Mouse (Mus musculus) cerebellum, adult (tissue): ENCODE results near the gene Rbx1.
"Not testable (repeated sequence)": the region's sequence is repeated elsewhere in the genome, so short reads cannot be mapped to it uniquely, and the experiment has no call there.

Source experiments
- ATAC-seq: cut with Nextera tagmentation; 2 replicates; pipeline ENCODE4 v1.9.2; 2017; ENCODE audit warnings: mild to moderate bottlenecking, moderate library complexity, mixed read lengths; ENCODE audit not compliant: insufficient number of reproducible peaks, low FRiP score, low TSS enrichment

Rbx1 gene

DNA sequence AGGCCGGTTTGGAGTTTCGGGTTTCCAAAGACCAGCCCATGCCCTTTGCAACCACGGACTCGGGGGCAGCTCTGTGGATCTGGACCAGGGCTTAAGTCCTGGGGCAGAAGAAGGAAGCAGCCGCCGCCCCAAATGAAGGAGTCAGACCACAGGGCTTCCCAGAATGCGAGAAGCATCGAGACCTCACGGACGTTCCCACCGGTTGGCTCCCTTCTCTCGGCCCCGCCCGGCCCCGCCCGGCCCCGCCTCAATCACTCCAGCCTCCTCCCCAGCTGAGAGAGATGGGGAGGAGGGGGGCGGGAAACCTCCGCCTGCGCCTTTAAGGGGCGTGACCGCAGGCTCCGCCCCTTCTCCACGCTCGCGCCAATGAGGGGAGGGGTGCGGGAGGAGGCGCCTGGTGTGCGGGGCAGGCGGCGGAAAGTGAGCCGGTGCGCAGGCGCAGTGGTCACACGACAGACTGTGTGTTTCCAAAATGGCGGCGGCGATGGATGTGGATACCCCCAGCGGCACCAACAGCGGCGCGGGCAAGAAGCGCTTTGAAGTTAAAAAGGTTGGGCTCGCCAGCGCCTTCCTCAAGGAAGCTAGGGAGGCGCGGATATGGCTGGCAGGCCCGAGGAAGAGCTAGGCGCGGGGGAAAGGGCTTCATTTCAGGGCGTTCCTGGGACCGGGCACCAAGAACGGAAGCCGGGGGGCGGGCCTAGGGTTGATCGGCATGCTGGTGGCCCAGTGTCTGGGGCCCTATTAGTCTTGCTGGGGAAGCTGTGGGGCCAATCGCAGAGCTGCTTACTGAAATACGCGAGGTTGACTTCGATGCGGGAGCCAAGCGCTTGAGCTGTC lies at the start of gene Rbx1:
Rbx1 (plus strand) TSS at position 396 of the 837 bp plus-strand sequence.
- ATAC-seq = peak; percentile 98

DNA sequence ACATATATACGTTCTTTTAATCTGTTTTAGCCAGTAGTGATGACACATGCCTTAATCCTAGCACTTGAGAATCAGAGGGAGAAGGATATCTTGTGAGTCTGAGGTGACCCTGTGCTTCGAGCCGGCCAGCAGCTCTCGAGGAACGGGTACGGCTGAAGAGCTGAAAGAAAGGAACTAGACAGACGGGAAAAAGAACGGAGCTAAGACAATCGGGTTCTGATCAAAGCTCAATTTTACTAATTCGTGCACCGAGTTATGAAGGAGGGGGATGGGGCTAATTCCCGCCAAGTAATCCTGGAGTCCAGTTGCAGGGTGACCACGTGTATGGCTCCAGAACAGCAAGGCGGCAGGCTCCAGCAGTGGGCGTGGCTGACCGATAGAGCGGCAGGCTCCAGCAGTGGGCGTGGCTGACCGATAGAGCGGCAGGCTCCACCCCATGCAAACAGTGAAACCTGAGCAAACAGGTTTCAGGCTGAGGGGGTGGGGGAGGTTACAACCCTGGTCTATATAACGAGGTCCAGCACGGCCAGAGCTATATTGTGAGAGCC lies 49.3 kb upstream of the Rbx1 start:
- not testable (repeated sequence) for ATAC-seq

DNA sequence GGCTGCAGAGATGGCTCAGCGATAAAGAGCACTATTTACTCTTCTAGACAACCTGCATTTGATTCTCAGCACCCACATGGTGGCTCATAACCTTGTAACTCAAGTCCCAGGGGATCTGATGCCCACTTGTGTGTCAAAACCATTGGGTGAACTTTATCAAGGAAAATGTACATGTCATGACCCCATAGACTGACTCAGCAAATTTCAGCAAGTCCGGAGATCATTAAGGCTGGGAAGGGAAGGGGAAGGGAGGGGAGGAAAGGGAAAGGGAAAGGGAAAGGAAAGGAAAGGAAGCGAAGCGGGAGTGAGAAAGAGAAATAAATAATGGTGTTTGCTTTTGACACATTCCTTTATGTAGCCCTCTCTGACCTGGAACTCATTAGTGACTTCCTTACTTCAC lies 48.0 kb upstream of the Rbx1 start:
- ATAC-seq = no peak

DNA sequence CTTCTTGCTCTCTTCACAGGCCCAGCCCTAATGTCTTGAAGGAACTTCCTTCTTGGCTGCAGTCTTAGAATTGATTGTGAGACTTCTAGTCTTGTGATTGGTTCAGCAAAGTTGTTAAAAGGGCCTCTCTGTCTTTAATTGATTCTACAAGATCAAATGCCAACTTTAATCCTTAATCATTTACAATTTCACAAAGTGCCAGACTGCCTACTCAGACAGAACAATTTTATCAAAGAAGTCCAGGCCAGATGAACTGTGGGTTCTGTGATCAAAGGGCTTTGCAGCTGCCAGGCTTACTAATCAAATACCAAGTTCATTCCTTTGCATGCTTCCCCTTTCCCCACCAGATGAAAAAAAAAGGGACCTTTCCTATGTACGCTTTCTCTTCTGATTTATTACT lies 44.6 kb upstream of the Rbx1 start:
- no peak for ATAC-seq

DNA sequence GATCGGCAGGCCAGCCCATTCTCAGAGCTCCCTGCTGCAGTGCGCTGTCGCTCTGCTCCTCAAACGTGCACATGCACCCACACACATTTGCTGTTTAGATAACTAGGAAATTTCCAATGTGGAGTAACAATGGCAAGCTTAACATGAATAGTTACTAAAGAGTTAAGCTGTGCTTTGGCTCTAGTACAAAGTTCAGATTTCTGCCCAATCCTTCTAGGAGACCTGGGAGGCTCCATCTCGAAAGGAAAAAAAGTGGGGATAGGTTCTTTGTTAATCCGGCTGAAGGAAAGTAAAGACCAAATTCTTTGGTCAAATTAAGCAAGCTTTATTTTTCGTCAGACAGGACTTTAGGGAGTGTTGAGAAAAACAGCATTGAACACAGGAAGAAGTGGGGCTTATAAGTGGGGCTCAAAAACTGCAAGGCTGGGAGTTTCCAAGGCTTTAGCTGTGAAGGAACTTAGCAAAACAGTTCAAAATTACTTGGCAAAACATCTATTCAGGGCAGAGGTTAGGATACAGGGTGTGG lies 43.9 kb upstream of the Rbx1 start:
- ATAC-seq = no peak

DNA sequence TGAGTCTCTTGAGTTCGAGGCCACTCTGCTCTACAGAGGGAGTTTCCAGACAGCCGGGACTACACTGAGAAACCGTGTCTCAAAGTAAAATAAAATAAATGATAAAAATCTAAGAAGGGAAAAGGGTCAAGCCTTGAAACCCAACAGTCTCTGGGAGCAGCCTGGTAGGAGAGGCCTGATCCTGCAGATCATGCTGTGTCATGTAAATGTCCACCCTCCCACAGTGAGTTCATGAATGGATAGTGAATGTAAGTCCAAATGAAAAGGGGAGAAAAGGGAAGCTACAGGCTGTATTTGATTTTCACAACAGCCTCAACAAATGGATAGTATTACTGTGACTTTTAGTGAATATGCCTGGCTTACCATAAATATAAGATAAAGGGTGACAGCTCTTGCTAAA lies 40.8 kb upstream of the Rbx1 start:
- no peak for ATAC-seq

DNA sequence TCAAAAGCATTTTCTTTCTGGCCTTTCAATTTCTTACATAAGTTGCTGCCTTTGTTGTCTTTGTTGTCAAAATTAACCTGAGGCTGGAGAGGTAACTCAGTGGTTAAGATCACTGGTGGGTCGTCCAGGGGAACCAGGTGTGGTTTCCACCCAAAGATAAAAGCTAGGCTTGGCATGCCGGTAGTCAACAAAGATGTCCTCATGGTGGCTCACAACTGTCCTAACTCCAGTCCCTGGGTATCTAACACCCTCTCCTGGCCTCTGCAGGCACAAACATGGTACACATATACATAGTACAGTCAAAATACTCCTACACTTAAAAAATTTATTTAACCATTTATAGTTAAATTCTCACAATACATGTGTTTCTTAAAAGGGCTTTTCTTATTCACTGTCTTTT lies 38.1 kb upstream of the Rbx1 start:
- ATAC-seq = no peak

DNA sequence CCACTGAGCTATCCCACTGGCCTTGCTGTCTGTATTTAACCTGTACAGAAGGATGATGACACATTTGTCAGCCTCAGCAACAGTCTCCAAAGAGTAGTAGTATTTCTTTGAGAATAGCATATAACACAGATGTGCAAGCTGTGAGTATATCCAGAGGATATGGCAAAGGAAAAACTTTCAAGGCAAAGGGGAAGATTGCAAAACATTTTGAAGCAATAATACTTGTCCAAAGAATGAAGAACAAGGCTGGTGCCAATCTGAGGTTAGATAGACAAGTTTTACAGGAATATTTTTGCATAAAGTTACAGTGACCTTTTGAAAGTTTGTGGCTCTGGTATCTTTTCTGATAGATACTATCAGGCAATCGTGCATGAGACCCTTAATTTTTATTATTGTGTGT lies 34.9 kb upstream of the Rbx1 start:
- no peak for ATAC-seq

DNA sequence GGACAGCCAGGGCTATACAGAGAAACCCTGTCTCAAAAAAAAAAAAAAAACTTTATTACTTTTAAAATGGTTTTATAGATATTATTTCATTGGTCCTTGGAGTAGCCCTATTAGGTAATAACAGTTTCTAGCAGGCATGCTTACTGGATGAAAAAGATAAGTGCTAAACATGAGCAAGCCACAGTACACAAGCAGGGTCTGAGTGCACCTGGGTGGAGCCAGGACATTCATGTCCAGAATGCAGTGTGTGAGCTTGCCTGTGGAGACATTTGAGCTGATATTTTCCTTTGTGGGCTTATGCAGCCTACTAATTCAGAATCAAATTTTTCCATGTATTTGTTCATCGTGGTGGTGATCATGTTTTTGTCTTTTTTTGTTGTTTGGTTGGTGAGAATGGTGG lies 27.8 kb upstream of the Rbx1 start:
- no peak for ATAC-seq

DNA sequence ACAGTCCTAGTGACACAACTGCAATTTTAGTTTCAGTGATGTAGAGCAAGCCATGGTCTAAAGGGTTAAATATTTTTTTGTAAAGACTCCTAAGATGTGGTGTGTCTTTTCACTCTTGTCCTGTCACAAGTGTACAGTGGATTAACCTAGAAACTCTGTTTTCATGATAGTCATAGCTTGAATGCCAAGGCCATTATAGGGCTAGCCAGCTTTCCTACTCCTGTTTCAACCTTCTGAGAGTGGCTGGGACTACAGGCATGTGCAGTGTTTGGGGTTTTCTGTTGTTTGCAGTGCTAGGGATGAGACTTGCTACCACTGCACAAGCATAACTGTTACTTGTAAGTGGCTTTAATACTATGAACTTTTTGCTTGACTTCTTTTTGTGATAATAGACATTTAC lies 26.9 kb upstream of the Rbx1 start:
- ATAC-seq = no peak

DNA sequence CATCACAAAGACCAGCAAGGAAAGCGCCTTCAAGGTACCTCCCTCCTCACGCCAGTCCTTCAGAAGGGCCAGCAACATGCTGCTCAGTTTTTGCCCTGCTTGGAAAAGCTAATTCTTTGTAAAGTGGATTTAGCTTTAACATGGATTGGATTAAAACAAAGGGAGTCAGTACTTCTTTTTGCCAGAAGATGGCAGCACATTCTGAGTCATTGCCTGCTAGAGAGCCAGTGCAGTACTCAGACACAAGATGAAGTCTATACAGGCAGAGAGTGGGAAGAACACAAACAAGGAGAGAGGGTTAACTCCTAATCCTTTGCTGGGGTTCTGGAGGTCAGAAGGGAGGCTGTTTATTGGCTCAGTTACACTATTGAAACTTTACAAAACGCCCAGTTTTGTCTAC lies 17.6 kb upstream of the Rbx1 start:
- peak; percentile 45; the same call in 1 of the 2 replicates for ATAC-seq

DNA sequence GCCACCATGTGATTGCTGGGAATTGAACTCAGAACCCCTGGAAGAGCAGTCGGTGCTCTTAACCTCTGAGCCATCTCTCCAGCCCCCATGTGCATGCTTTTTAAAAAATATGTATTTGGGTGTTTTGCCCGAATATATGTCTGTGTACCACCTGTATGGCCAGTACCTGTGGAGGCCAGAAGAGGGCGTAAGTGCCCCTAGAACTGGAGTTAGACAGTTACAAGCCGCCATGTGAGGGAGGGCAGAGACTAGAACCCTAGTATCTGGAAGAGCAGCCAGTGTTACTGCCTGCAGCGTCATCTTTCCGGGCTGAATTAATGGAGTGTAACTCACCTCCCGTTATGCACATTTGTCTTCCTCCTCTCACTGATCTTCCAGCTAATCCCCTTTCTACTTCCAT lies 4.6 kb upstream of the Rbx1 start:
- ATAC-seq = no peak

DNA sequence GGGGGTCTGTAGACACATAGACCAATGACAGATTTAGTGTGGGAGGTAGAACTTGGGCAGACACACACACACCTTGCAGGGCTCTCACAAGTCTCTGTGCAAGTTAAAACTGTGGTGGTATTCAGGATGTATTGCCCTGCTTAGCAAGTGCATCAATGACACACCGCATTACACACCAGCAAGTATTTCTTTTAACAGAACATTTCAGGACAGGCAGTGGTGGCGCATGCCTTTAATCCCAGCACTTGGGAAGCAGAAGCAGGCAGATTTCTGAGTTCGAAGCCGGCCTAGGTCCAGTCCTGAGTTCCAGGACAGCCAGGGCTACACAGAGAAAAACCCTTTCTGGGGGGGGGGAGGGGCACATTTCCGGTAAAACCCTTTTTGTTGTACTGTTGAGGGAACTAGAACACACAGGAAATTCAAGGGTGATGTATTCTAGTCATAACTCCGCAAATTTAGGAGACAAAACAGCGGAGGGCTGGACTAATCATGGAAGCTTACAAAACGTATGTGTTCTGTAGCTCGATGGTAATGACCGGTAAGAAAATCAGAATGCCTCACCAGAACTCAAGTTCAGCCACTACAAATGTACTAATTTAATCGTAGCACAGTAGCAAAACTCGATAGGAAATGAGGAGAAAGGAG lies 958 bp upstream of the Rbx1 start:
- no peak for ATAC-seq

DNA sequence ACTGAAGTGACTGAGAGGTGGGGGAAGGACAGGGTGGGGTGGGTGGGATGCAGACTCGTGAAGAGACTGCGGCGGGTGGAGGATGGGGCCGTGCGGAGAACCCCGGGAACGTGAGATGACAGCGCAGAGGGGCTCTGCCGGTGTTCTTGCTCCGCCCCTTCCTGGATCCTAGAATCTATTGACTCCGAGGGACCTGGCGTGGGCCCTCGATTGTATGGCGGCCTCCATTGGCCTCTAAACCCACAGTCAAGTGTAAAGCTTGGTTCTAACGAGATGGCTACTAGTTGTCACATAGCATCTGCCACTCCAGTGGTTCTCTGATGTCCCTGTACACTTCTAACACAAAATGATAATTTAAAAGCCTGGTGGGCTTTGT lies 630 bp downstream of the Rbx1 start:
- ATAC-seq = no peak

DNA sequence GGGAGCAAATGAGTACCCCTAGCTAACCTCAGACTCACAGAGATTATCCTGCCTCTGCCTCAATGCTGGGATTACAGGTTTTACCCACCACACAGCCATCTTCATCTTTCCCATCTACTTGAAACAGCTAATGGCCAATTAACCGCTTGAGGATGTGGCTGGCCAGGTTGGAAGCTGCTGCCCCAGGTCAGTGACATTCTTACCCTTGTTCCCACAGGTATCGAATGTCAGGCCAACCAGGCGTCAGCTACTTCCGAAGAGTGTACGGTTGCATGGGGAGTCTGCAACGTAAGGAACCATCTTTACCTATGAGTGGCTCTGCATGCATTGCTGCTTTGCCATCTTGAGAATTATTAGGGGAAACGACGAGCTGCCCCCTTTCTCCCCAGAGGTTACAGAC lies 4.6 kb downstream of the Rbx1 start:
- no peak for ATAC-seq

DNA sequence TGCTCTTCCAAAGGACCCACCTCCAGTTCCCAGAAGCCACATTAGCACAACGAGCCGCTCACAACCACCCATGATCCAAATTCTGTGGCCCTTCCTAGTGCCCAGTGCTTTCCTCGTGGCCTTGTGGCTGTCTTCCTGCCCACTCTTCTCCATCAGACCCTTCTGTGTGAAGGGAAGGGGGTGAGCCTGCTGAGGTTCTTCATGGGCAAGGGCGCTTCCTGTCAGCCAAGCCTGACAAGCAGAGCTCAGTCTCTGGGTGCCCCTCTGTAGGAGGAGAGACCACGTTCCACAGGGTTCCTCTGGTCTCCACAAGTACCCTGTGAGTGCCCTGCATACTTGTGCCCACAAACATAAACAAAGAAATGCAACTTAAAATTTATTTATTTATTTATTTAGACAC lies 6.2 kb downstream of the Rbx1 start:
- ATAC-seq = no peak

DNA sequence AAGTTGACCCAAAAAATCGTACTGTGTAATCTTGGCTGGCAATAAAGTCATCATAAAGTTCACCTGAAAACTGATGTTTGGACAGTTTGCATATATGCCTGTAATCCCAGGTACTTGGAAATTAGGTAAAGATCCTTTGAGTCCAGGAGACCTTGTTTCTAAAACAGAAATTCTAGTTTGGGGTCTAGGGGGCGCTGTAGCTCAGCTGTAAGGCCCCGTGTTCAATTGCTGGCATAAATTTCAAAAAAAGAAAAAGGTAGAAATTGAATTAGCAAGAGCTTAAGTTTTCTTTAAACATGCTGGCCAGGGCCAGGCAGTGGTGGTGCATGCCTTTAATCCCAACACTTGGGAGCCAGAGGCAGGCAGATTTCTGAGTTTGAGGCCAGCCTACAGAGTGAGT lies 9.6 kb downstream of the Rbx1 start:
- no peak for ATAC-seq

DNA sequence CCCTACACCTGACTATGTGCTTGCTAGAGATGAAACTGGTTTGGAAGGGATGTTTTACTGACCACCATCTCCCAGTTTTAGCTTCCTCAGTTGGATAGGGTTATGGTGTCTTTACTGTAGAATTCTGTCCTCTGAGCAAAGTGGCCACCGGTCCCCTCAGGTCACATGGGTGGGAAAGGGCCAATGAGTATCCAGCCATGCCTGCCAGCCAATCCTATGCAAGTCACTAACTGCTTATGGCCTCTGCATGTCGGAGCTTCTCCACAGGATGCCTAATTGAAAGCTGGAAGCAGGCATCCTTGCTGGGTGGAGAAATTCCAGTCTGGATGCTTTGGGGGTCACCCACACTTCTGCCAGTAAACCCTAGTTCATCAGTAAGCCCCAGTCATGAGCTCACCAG lies 10.5 kb downstream of the Rbx1 start:
- no peak for ATAC-seq

DNA sequence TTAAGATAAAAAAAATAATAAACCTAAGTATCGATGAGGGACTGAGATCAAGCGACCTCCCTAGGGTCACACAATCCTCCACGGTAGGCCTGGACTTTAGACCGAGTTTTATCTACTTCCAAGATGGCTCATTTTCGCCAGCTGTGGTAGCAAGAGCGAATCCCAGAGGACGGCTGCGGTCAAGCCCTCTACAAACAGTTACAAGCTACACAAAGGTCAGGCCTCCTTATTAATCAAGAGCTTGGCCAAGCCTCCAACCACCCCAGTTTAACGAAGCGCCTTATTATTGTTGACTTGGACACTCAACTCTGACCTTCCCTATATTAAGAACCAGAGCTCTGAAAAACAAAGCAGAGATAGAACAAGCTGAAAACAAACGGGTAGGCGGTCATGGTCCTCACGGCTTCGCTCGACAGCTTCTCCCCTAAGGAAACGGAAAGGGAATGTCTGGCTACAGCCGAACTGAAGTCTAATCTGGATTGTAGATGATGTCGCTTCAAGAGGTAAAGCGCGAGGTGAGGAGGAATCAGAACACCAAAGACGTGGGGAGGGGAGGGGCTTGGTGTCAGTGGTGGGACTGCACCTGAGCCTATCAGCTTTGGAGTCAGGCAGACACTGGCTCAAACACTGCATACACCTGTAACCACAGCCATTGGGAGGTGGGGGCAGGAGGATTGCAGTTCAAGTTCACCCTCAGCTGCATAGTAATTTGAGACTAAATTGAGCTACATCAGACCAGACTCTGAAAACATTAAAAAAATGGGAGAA lies 13.5 kb downstream of the Rbx1 start:
- no peak for ATAC-seq

DNA sequence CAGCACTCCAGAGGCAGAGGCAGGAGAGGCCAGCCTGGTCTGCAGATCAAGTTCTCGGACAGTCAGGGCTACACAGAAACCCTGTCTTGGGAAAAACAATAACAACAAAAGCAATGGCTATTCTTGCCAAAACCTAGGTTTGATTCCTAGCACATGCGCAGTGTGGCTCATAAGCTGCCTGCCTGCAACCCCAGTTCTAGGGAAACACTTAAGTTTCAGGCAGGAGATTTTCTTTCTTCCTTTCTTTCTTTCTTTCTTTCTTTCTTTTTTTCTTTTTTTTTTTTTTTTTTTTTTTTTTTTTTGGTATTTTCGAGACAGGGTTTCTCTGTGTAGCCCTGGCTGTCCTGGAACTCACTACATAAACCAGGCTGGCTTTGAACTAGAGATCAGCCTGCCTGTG lies 14.2 kb downstream of the Rbx1 start:
- not testable (repeated sequence) for ATAC-seq

DNA sequence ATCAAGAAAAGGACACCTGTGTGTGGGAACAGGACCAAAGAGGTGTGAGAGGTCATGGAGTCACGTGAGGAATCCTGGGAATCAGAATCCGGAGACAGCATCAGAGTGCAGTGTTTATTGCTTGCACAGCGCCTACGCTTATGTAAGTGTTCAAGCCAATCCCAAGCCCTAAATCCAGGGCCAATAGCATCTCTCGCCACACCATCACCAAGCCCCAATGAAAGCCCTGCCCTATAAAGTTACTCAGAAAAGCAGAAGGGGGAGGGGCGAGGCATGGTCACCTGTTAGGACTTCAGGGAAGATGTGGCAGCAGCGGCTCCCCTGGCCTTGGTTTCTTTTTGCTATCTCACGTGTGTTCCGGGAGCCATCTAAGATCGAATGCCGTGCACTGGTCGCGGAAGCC lies 14.9 kb downstream of the Rbx1 start:
- peak; percentile 91 for ATAC-seq
